Mouse (Mus musculus) megakaryocyte, adult 5-6 weeks (primary cell): ENCODE data around the gene Babam2. TPM values are rescaled to one million over a fixed set of nuclear protein-coding genes. Genes with fewer than 3 reads are reported as not detected.

ENCODE experiments used
- ATAC-seq: 2 replicates; pipeline ENCODE4 v1.8.0; 2016; ENCODE audit warnings: mild to moderate bottlenecking, inconsistent platforms; ENCODE audit not compliant: poor library complexity, severe bottlenecking
- total RNA-seq, 2 experiments: library from RNA; stranded (forward) in 1 of 2; stranded (reverse) in 1 of 2; fragments of 153-499, 151-499 nt in 1 of 2; fragments of 221-1000, 200-1000 nt in 1 of 2; gene quantifications; 2 replicates each; pipeline versions ENCODE4 v1.2.3 to v1.2.4; 2015 to 2017

Babam2 gene
- total RNA-seq, 2 experiments from 2014 or later, result 41.2 to 106 TPM

DNA sequence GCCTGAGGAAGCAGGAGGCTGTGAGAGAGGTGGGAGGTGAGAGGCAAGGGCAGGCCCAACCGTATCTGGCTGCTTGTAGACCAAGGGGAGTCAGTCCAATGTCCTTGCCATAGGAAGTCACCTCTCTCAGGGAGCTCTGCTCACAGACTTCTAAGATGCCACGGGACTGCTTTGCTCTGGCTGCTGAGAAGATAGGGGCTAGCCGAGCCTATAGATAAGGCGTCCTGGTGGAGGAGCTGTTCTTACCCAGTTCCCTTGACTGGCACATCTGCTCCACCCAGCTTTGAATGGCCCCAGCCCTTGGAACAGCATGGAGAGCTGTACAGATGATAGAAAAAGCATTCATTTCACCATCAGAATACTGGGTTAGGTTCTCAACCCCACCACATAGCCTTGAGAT lies 335.7 kb downstream of the Babam2 start:
- no peak for ATAC-seq

DNA sequence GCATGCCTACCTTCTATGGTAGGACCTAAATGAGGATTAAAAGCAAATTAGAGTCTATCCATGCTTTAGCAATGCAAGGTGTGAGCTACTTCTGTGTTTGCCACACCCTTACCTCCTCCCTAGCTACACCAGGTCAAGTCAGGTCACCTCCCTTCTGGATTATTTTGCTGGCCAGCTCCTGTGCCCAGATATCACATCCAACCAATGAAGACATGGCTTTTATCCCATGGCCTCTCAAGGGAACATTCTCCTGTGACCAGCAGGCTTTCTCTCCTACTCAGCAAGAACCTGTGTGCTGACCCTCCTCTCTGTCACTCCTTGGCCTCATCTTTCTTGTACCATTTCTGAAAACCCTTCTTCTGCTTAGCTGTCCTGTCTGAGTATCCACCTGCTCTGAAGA lies 336.1 kb downstream of the Babam2 start:
- ATAC-seq, result no peak

DNA sequence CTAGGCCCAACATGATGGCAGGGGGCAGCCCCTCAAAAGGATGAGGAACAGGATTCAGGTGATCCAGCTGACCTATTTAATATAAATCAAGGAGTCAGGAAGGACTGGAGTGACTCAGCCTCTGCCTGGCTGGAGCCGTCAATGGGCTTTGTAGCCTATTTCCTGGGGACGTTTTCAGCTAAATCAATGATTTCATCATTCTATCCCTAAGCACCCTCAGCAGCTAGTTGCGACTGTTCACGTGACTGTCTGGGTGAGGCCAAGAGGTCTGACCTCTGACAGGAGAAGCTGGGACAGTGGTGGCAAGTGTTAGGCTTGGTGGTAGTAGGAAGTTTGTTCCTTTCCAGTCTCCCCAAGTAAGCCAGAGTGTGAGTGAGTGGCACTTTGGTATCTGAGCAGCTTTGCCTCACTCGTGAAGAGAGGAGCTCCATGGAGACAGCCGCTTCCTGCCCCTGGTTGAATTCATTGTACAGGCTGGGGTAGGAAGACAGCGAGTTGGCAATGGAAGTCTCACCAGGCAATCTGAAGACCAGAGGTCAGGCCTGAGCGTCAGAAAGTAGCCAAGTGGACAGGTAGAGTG lies 337.1 kb downstream of the Babam2 start:
- ATAC-seq, result no peak

DNA sequence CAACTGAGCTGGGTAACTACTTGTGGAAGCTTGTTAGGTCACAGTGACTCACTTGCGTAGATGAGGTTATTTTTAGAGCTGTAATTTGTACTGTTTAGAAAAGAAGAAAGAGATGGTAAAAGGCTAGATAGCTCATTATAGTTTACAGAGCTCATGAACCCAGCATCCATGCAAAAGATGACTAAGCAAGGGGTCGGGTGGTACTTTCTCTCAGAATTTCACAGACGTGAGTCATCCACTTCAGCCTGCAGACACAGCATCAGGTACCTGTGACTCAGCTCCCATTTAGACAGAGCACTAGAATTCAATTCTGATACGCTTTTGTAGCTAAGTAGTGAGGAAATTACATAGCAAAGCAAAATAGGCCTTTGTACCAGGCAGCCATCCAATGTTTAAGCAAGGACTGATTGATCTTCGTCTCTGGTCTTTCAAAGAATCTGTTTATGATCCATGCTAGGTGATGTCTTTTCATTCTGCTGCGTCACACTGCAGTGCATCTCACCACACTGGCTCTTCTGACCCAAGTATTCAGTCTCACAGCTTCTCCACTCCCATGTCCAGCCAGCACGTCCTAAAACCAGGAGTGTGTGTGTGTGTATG lies 338.3 kb downstream of the Babam2 start:
- no peak for ATAC-seq

DNA sequence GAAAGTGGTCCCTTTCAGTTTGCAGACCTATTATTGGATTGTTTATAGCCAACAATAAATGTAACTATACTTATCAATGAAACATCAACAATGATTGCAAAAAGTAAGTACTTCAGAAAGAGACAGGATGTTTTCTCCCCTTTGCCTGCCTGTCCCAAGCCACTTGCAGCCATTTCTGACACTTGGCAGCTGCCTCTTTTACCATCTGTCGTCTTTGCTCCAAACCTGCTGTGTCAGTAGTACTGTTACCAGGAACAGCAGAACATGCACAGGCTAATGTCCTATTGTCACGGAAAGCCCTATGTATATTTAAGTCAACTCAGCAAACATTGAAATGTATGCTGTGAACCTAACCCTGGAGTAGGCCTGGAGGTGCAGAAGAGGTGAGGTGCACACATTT lies 339.4 kb downstream of the Babam2 start:
- no peak for ATAC-seq

DNA sequence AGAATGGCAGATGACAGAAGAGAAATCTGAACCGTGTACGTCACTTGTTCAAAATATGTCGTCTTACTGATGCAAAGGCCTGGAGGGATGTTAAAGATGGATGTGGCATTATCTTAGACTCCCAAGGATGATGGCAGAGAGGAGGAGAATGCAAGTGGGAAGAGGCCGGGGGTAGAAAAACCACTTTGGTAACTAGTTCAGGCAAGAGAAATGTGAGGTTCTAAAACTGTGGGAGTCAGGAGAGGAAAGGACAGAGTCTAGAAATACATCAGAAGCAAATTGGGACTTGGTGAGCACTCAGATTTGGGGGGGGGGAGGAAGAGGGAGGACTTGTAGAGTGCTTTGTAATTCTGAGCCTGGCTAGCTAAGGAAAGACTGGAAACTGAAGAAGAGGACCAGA lies 340.1 kb downstream of the Babam2 start:
- ATAC-seq, result no peak

DNA sequence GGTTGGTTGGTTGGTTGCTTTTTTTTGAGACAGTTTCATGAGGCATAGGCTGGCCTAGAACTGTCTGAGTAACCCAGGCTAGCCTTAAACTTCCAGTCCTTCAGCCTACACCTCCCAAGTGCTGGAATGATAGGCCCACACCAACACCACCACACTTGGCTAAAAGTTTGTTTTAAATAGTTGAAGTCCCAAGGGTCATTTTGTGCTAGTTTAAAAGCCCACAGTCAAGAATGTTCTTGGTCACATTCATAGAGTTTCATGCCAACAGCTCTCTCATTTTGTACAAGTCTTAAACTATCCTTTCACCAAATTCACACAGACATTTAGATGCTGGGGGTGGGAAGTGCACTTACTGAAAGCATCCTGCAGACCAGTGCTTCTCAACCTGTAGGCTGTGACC lies 341.5 kb downstream of the Babam2 start:
- no peak for ATAC-seq

DNA sequence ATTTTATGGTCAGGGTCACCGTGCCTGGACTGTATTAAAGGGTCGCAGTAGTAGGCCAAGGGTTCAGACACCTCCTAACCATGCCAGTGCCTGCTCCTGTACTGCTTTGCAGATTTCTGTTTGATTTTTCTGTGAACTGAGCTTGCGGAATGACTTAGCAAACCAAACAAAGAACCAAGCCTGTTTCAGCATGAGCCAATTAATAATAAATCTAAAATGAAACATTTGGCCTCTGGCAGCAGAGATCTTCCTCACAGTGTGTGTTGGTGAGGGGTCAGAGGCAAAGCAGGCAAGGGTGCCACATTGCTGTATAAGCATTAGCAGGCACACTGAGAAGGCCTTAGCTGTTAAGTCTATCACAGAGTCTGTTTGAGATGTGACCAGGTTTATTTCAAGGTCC lies 342.0 kb downstream of the Babam2 start:
- ATAC-seq, result no peak

DNA sequence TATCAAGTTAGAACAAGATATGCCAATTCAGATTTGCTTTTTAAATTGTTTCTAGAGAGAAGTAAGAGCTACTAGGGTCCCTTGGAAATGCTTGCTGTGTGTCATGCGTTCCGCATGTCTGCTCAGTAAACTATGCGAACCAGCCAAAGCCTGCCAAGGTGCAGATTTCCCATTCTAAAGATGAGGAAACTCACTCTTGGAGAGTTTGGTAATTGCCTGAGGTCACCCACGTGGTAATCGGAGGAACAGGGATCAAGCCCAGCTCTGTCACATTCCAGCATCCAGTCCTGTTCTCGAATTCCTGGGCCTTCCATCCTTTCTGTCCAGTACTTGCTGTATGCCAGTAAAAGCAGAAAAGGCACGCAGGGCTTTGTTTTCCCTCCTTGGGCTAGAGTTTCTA lies 345.7 kb downstream of the Babam2 start:
- ATAC-seq, result no peak

DNA sequence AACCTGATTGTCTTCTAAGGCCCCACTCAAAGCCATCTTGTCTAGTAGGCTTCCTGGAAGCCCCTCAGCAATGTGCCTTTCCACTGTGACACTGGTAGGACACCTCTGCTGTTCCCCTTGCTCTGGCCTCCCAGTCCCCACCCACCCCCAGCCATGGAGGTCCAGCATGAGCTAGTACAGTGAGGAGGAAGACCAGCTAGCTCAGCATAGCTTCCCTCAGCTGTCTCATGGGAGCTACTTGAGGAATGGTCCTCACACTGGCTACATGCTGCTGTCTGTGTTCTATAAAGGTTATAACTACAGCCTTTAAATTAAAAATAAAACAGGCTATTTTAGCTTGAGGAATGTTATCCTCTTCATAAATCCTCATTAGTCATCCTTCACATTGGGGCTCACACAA lies 346.5 kb downstream of the Babam2 start:
- ATAC-seq, result no peak

DNA sequence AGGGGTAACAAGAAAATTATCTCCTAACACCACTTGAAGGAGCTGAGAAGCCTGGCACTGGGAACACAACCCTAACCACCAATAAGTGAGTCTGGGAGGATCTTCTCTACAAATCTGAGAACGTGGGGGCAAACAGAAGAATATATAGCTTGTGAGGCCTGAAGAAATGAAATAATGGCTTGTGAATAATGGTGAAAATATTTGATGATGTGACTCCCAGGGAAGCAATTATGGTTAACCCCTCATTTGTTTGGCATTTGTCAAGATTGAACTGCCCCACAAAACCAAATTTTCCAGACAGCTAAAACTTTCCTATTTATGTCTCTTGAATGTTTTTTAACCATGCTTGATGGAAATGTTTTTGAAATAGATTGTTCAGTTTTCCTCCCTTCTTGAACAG lies 354.4 kb downstream of the Babam2 start:
- no peak for ATAC-seq

DNA sequence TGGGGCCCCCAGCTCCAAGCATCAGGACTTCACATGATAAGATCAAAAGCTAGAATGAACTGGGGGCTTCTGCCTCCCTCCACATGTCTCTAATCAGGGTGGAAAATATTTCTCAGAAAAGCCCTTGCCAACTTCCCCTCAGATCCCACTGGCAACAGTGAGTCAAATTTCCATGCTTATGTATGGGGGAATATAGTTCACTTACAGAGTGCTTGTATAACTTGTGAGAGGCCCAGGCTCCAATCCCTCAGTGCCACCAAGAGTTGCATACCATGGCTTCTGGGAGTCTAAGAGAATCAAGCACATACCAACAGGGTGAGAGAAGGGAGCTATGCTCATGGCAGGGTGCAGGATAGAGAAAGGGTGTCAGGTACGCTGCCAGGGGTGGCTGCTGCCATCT lies 355.0 kb downstream of the Babam2 start:
- ATAC-seq, result no peak

DNA sequence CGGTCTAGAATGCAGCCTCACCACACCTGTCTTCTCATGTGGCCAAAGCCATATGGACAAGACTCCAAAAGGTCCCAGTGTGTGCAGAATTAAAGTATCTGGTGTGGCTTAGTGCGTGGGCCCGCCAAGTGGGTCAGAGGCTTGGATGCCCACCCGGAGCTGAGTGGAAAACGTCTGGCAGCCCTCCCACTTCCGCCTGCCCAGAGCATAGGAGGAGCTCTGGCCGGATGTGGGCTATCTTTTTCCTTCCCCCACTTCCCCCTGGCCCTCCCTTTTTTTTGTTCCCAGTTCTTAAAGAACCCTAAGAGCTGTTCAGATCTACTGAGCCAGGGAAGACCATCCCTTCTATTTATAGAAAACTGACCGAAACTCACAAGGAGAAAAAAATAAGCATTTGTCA lies 356.0 kb downstream of the Babam2 start:
- ATAC-seq, result peak; percentile 68

DNA sequence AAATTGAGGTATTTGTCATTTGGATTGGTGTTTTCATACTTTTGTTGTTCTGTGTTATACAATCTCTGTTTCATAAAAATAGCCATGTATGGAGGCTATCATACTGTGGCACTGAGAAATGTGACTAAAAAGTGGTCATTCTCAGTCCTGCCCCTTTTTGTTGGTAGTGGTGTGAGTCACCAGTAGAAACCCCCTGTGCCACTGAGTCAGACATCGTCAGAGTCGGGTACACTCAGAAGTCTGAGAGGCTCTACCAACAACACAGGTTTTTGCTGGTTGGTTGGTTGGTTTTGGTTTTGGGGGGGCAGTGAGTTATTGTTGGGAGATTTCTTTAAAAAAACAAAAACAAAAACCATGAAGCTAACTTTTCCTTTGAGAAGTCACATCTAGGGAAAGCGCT lies 358.2 kb downstream of the Babam2 start:
- no peak for ATAC-seq

DNA sequence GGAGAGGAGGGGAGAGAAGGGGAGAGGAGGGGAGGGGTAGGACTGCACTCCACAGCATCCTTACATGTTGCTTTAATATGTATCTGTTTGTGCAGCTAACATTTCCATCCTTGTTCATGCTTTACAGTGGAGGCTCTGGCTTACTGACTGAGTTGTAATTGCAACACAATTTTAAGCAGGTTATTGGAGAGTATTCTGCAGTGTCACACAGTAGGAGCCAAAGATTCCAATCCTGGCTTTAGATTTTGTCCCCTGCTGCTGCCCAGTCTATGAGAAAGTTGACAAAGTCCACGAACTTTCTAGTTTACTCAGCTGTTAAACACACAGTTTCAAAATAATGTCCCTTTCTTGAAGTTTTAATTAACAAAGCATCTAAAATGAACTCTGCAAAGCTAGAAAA lies 358.6 kb downstream of the Babam2 start:
- ATAC-seq, result no peak

DNA sequence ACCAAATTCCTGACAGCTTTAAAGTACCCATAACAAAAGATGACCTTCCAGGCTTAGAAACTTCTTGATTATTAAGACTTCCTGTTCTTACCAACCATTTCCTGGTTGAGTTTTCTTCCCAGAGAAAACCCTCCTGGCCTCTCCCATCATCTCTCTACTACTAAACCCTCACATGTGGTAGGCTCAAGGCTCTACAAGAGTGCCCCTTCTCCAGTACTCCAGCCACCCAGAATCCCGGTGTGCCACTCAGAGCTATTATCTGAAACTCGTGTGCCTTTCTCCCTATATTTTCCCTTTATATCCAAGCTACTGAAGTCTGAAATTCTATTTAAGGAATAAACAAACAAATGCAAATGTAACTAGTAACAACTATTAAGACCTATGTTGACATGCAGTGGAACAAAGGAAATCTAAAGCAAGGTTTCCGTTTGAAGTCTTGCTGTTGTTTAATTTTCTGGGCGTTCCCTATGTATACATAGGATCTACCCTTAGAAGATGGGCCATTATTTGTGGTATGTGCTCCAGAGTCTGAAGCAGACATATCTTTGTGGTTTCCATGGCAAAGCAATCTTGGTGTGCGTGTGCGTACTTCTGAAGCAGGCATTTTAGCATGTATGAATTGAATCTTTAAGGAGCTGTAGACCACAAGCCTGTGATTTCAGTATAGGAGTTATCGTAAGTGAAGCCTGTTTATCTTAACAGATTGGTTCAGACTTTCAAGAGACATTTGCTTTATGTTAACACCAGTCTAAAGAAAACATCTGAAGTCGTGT lies 361.2 kb downstream of the Babam2 start:
- ATAC-seq, result no peak

DNA sequence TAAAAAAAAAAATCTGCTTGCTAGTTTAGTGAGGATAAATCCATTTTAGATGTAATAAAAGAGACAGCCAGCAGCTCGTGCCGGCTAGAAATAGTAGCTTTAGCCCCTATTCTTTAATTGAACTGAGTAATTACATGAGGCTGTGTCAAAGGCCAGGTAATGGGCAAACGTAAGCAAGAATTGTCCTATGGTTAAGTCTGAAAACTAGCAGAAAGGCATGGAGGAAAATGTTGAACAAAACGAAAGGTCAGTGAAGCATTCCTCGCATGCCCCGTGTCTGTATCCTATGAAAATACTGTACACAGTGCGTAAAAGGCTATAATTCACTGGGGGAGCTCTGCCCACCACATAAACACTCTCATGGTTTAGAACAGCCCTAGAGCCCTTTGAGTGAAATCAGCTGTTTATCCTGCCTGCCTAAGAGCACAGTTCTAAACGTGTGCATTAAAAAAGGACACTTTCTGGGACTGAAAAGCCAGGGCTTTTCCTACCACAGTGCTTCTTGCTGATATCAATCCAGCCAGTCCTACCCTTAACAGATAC lies 361.8 kb downstream of the Babam2 start:
- no peak for ATAC-seq

DNA sequence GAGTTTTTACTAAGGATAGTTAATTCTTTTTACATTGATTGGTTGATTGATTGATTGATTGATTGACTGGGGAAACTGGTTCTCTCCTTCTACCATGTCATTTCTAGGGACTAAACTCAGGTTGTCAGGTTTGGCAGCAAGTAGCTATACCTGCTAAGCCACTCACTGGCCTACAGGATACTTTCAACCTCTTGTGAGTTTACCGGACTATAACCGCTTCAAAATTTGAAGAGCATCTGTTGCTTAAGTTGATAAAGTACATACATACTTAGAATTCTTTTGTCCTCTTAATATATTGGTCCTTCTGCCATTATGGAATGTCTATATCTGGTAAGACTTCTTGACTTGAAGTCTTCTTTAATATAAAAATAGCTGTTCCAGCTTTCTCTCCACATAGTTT lies 363.0 kb downstream of the Babam2 start:
- ATAC-seq, result no peak

DNA sequence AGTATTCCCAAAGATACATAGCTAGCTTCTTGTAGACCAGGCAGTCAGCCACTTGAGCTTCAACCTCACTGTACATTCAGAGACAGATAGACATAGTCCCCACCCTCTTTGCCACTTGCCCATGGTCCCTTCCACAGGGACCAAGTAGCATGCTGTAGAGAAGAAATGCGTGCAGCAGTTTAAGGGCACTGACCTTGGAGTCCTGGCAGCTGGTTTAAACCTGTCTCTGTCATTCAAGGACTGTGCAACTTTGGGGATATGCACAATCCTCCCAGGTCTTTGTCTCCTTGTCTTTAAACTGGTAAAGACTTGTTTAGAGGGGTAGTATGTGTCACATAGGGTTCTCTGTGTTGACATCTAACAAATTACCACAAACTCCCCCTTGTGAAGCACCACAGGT lies 364.4 kb downstream of the Babam2 start:
- no peak for ATAC-seq

DNA sequence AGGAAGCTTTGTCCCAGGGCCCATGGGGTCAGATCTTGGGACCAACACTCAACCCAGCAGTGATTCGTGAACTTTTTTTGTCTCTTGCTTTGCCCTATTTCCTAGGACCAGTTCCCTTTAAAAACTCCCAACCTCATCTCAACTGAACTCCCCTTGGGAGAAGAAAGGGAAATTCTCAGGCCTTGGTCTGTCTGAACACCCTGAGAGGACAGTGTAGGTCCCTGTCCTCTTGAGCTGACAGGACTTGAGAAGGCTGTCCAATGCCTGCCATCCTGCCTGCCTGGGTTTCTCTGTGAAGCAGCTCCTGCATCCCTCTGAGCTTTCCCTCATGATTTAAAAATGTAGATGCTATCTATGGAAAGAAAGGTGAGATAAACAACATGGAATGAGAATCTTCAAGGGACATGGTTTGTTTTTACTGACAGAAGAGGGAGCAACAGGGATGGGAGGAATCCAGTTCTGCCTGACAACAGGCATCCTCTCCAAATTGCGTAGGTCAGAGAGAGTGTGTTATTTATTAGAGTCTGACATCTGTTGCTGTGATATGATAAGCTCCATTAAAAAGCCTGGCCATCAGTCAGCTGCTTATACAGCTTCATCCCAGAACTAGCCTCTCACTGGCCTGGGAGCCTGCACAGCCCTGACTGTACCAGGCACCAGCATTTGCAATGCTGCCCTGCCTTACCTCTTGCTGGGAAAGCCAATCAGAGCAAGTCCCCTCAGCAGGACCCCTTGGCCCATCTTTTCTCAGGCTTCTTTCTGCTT lies 367.0 kb downstream of the Babam2 start:
- ATAC-seq, result no peak

DNA sequence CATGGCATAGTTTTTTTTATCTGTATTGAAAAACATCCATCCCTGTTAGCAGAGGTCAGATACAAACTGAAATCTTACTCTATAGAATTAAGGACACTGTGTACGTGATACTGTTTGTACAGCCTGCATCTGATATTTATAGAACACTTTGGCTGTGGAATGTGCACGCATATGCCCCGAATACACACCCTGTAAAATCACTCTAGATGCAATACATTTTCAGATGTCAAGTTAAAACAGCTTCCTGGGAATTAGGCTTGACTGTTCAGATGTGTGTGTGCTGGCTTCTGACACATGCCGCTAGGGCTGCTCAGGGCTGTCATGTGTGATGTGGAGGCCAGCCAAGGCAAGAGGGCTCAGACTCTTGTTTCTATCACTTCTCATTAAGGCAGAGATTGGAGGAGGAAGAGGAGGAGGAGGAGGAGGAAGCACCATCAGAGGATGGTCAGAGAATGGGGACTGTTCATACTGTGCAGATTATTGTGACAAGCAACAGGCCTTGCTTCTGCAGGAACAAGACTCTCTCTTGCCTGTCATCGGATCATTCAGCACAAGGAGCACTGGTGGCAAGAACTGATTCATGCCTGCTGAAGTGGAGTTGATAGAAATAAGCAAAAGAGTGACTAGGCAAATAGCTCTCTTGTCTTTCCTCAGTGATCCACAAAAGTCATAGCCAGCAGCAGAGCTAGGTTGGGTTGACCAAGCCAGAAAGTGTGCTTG lies 368.7 kb downstream of the Babam2 start:
- ATAC-seq, result no peak
